Mouse (Mus musculus): ENCODE data around the gene Ccdc30. TPM values are rescaled to one million over a fixed set of nuclear protein-coding genes. Genes with fewer than 3 reads are reported as not detected.

The Ccdc30 gene
- polyA plus RNA-seq (2015; fragmentation: Nextera tagmentation; extraction: Ambion mirVana), result 1.1 and 1.2 TPM in 2 replicates

DNA sequence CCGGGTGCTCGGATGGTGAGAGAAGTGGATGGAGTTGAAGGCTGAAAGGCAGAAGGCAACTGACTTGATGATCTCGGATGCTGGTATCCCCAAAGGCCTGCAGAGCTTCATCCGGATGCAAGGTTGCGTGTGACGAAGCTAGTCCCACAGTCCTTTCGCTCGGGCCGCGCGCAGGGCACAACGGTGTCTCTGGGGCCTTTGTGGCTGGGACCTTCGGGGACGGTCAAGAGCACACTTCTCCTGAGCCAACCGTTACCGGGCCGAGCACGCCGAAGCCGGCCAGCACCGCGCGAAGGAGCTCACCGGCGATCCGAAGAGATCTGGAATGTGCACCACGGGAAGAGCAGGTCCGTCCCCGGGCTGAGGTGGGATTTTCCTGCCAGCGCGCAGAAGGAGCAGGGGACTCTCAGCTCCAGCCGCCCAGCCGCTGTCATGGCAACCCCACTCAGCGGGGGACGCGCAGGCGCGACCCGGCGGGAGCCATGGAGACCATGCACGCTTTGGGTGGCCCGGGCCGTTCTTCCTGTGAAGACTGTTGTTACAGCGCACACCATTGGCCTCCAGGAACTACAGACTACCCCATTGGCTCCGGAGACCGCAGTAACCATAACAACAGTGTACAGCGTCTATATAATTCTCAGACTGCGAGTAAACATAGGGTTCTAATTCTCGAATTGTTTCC lies at the start of gene Ccdc30:
Gene Ccdc30, minus strand, starts transcription at position 450 of the 682 bp plus-strand sequence.

GRCm38 (mm10) chr4:119422294-119422964 lies 7.1 kb upstream of the Ccdc30 start, which contains the start of the genes Ppcs and Zmynd12:
Ppcs (minus strand) TSS chr4:119422420.
Zmynd12 (plus strand) TSS chr4:119422814.

DNA sequence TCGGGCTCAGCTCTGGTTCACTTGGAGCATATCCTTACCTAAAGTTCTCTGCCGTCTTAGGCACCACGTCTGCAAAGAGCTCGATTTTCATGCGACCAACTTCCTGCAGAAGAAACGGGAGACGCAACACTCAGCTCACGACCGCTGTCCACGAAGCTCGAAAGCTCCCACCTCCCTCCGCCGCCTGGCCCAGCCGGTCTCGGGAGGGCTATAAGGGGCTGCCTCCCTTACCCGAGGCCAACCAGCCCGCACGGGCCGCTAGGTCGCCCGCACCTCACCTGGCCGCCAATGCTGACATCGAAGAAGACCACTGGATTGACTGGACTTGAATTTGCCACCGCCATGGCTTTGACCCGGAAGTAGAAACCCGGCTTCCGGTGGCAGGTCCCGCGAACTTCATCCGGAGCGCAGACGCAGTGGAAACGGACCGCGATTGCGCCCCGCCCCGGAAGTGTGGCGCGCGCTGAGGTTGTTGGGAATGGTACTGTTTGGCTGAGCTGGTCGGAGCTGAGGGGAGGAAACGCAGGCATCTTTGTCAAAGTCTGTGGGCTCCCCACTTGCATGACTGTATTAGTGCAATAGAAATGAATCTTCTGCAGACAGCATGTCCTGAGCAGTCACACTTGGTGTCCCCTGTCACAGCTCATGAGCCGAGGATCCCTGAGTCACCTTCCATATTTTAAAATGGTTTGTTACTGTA lies 95.0 kb downstream of the Ccdc30 start, which contains the start of gene Ppih:
Gene Ppih, minus strand, starts transcription at position 416 of the 700 bp plus-strand sequence.

DNA sequence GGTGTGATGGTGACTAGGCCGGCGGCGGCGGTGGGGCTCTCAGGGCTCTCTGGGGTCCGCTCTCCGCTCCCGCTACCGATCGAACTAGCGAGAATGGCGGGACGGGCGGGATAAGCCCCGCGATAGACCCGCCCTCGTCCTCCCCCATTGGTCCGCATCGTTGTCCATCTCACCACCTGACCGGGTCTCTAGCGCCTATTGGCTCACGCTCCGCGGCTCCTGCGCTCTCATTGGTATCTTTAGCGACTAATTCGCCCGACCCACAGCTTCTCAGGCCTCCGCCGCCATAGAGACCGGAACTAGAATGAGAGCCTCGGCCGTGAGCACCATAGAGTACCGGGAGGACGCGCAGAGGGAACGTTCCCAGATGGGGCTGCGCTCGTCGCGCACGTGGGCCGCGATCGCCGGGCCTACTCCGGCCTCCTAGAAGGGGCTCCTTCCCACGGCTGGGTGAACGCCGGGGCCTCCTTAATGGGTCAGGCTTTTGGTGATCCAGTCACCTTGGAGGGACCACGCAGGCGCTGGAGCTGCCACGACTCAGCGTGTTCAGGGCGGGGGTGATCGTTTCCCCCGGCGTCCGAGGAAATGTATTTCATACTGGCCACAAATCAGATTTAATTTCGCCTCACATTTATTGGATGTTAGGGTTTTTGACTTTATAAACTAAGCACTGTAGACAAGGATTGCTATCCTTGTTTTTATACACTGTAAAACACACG lies 120.7 kb downstream of the Ccdc30 start, which contains the start of gene Ybx1:
Gene Ybx1, minus strand, starts transcription at position 190 of the 719 bp plus-strand sequence.

Other genes starting within 250 kb of the Ccdc30 start
- gene Zfp691, start 241.3 kb downstream of the Ccdc30 start, polyA plus RNA-seq (2015; fragmentation: Nextera tagmentation; extraction: Ambion mirVana), result 3.8 and 5.5 TPM in 2 replicates
- 377 and 407 TPM in 2 replicates for gene Ermap, start 225.5 kb downstream of the Ccdc30 start, polyA plus RNA-seq (2015; fragmentation: Nextera tagmentation; extraction: Ambion mirVana)
- gene Svbp, start 220.2 kb downstream of the Ccdc30 start, polyA plus RNA-seq (2015; fragmentation: Nextera tagmentation; extraction: Ambion mirVana), result 160 and 171 TPM in 2 replicates
- gene Tmem269, start 197.3 kb downstream of the Ccdc30 start, polyA plus RNA-seq (2015; fragmentation: Nextera tagmentation; extraction: Ambion mirVana), result not detected in 2 replicates
- 10.2 and 12.2 TPM in 2 replicates for gene AU022252, start 182.8 kb downstream of the Ccdc30 start, polyA plus RNA-seq (2015; fragmentation: Nextera tagmentation; extraction: Ambion mirVana)
- 12.8 and 16.5 TPM in 2 replicates for gene P3h1, start 182.6 kb downstream of the Ccdc30 start, polyA plus RNA-seq (2015; fragmentation: Nextera tagmentation; extraction: Ambion mirVana)
- gene Cldn19, start 160.1 kb downstream of the Ccdc30 start, polyA plus RNA-seq (2015; fragmentation: Nextera tagmentation; extraction: Ambion mirVana), result 0.05 TPM in 1 of 2 replicates, not detected in the other
- gene Ybx1, start 120.9 kb downstream of the Ccdc30 start, polyA plus RNA-seq (2015; fragmentation: Nextera tagmentation; extraction: Ambion mirVana), result 364 and 377 TPM in 2 replicates
- 73.6 and 84.5 TPM in 2 replicates for gene Ppih, start 95.0 kb downstream of the Ccdc30 start, polyA plus RNA-seq (2015; fragmentation: Nextera tagmentation; extraction: Ambion mirVana)
- gene Ppcs, start 6.9 kb upstream of the Ccdc30 start, polyA plus RNA-seq (2015; fragmentation: Nextera tagmentation; extraction: Ambion mirVana), result 12.7 and 16.7 TPM in 2 replicates
- 0.17 TPM in 1 of 2 replicates, not detected in the other for gene Zmynd12, start 7.3 kb upstream of the Ccdc30 start, polyA plus RNA-seq (2015; fragmentation: Nextera tagmentation; extraction: Ambion mirVana)
- 0.07 TPM in 1 of 2 replicates, not detected in the other for gene Rimkla, start 77.1 kb upstream of the Ccdc30 start, polyA plus RNA-seq (2015; fragmentation: Nextera tagmentation; extraction: Ambion mirVana)
- gene Foxj3, start 121.5 kb upstream of the Ccdc30 start, polyA plus RNA-seq (2015; fragmentation: Nextera tagmentation; extraction: Ambion mirVana), result 6.7 and 8.0 TPM in 2 replicates
- gene Frg2f1, start 124.0 kb upstream of the Ccdc30 start, polyA plus RNA-seq (2015; fragmentation: Nextera tagmentation; extraction: Ambion mirVana), result 1.9 and 2.4 TPM in 2 replicates
- gene Guca2a, start 222.2 kb upstream of the Ccdc30 start, polyA plus RNA-seq (2015; fragmentation: Nextera tagmentation; extraction: Ambion mirVana), result not detected in 2 replicates
- gene Guca2b, start 243.4 kb upstream of the Ccdc30 start, polyA plus RNA-seq (2015; fragmentation: Nextera tagmentation; extraction: Ambion mirVana), result not detected in 2 replicates